Mouse (Mus musculus) thymus, adult 2 months (tissue): ENCODE results near the gene Sdsl.

ENCODE experiments used
- CTCF ChIP-seq: fragments of 200-500 bp; IDR thresholded peaks from 2 replicates; pipeline ENCODE4 v1.5.1; 2012; ENCODE audit warnings: mild to moderate bottlenecking, control low read depth, low read length, moderate library complexity, borderline replicate concordance; ENCODE audit not compliant: control insufficient read depth, poor library complexity, insufficient read depth; ENCODE audit errors: extremely low read depth
- POLR2A ChIP-seq: fragments of 200-500 bp; IDR thresholded peaks from 2 replicates; pipeline ENCODE4 v1.6.1; 2012; ENCODE audit warnings: mild to moderate bottlenecking, low read length, control low read depth, moderate library complexity; ENCODE audit not compliant: control insufficient read depth, poor library complexity, insufficient read depth; ENCODE audit errors: extremely low read depth

- TF ChIP-seq CTCF (no peak), POLR2A (no peak)
These were observed 21.3 kb upstream of the Sdsl start for GRCm38 (mm10) chr5:120493873-120494395.
